Mouse (Mus musculus) heart, postnatal 0 days (tissue): Measurements from ENCODE around the gene Carm1.

Experiments
- CTCF ChIP-seq: IDR thresholded peaks from 2 replicates; pipeline ENCODE4 v1.5.1; 2016; ENCODE audit warnings: antibody characterized with exemption, control low read depth, low read depth
- EP300 ChIP-seq: IDR thresholded peaks from 2 replicates; pipeline ENCODE4 v1.6.1; 2016; ENCODE audit warnings: antibody characterized with exemption, low read depth

DNA sequence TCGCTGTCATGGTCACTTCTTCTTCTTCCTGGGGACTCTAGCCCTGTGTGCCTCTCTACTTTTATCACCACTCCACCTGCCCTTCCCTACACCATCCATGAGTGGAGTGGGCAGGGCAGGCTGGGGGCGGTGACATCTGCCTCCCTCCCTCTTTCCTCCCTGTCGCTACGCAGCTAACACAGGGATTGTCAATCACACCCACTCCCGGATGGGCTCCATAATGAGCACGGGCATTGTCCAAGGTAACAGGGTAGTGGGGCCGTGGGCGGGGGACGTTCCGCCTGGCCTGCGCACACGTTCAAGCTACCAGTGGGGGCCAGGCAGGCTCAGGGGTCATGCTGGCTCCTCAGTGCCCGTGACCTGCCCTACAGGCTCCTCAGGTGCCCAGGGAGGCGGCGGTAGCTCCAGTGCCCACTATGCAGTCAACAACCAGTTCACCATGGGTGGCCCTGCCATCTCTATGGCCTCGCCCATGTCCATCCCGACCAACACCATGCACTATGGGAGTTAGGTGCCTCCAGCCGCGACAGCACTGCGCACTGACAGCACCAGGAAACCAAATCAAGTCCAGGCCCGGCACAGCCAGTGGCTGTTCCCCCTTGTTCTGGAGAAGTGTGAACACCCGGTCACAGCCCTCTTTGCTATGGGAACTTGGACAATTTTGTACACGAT is 41.1 kb downstream of the Carm1 start:
- TF ChIP-seq CTCF (no peak), EP300 (no peak)
